Mouse (Mus musculus): ENCODE results near the gene Pld4. TPM values are rescaled to one million over a fixed set of nuclear protein-coding genes. Genes with fewer than 3 reads are reported as not detected.

Pld4 gene
- polyA plus RNA-seq, 1 experiment from 2014 or later, result 4.0 TPM

DNA sequence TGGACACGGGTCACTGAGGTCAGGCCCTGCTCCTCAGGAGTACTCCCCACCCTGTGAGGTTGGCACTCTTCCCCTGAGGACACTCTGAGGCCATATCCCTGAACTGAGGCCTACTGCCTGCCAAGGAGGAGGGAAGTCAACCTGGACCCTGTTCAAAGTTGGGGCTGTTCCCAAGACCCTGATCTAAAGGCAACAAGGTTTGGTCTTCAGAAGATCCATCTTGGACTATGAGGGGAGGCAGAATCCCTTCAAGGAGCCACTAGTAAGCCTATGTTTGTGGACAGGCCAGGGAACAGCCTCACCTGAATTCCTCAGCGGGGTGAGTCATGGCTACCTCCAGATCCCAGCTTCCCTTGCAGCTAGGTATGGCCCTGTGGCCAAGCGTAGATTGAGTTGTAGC, 984 bp upstream of the Pld4 start:
- no peak for ATAC-seq
- H3K4me2 ChIP-seq (ENCODE audit: low read length), result no peak overlapping the region
- WGBS, result 89% methylated on average over 3 of the region's 3 CpGs

DNA sequence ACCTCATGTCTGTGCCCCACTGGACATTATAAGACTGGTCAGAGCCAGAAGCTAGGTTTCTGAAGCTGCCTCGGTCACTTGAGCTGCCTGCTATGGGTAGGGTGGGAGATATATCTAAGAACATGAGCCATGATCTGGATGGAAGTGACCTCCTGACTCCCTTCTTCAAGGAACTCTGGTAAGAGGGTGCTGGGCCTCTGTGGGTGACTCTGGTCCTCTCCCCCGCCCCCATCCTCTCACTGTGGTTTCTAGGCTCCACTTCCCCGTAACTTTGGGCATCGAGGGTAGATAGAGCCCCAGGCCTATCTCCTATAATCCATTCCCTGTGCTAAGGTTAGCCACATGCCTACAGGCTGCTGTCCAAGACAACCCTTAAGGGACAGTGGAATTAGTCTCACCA, 956 bp downstream of the Pld4 start:
- Histone ChIP-seq H3K27ac (ENCODE audit: low read length) (no peak overlapping the region), H3K27me3 (replicated peaks; ENCODE audit: control insufficient read depth, insufficient read depth, low read length) (no peaks in the 10 kb centered on the region), H3K36me3 (ENCODE audit: control insufficient read depth, insufficient read depth) (no peaks in the 10 kb centered on the region), H3K9me3 (ENCODE audit: control insufficient read depth, low read length) (no peaks in the 10 kb centered on the region), H3K4me2 (ENCODE audit: low read length) (no peak overlapping the region), H3K9ac (replicated peaks; ENCODE audit: low read depth, low read length) (no peak overlapping the region), H3K4me1 (replicated peaks; ENCODE audit: control insufficient read depth, insufficient read depth, low read length) (no peaks in the 10 kb centered on the region), H3K4me3 (replicated peaks; ENCODE audit: low read length) (no peak overlapping the region)
- ATAC-seq, result no peak
- WGBS, result 86% methylated on average over 4 of the region's 4 CpGs

More for the DNA sequence above, 984 bp upstream of the Pld4 start:
- no peak overlapping the region for H3K4me3 ChIP-seq (replicated peaks; ENCODE audit: low read length)
- no peaks in the 10 kb centered on the region for H3K4me1 ChIP-seq (replicated peaks; ENCODE audit: control insufficient read depth, insufficient read depth, low read length)
- no peaks in the 10 kb centered on the region for H3K9me3 ChIP-seq (ENCODE audit: control insufficient read depth, low read length)
- no peak overlapping the region for H3K9ac ChIP-seq (replicated peaks; ENCODE audit: low read depth, low read length)
- no peaks in the 10 kb centered on the region for H3K27me3 ChIP-seq (replicated peaks; ENCODE audit: control insufficient read depth, insufficient read depth, low read length)
- no peaks in the 10 kb centered on the region for H3K36me3 ChIP-seq (ENCODE audit: control insufficient read depth, insufficient read depth)
- H3K27ac ChIP-seq (ENCODE audit: low read length), result no peak overlapping the region

DNA sequence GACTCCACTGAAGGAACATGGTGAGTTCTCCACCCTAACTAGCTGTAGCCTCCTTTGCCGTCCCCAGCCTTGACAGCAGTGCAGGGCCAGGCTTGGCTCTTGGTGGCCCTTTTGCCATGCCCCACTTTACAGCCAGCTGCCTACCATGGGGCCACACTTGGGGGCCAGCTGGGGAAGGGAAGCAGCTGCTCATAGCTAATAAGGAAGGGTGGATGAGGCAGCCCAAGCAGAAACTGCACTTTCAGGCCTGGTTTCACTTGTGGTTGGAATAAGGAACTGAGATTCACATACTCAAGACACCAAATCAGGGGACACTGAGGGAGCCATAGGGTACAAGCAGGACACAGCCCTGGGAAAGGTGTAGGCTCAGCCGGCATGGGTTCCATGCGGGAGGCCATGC, 1.6 kb downstream of the Pld4 start:
- 98% methylated on average over 3 of the region's 3 CpGs for WGBS
- no peak for ATAC-seq
- no peaks in the 10 kb centered on the region for H3K36me3 ChIP-seq (ENCODE audit: control insufficient read depth, insufficient read depth)
- H3K4me3 ChIP-seq (replicated peaks; ENCODE audit: low read length), result no peak overlapping the region
- H3K4me1 ChIP-seq (replicated peaks; ENCODE audit: control insufficient read depth, insufficient read depth, low read length), result 0 out of 2 replicates have a peak, but pooled peaks cover under 1% of the 10 kb centered on the region
- no peak overlapping the region for H3K9ac ChIP-seq (replicated peaks; ENCODE audit: low read depth, low read length)
- no peak overlapping the region for H3K27ac ChIP-seq (ENCODE audit: low read length)
- H3K27me3 ChIP-seq (replicated peaks; ENCODE audit: control insufficient read depth, insufficient read depth, low read length), result no peaks in the 10 kb centered on the region
- no peak overlapping the region for H3K4me2 ChIP-seq (ENCODE audit: low read length)
- H3K9me3 ChIP-seq (ENCODE audit: control insufficient read depth, low read length), result no peaks in the 10 kb centered on the region

DNA sequence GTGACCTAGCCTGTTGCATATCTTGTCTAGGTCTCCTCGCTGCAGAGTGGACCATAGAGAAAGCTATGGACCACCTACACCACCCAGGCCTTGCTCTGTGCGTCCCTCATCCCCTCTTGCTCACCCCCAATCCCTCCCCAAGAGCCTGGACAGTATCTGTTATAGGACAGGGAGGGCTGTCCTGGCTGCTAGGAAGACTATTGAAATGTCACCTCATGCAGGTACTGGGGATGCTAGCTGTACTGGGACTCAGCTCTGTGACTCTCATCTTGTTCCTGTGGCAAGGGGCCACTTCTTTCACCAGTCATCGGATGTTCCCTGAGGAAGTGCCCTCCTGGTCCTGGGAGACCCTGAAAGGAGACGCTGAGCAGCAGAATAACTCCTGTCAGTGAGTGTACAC, 2.7 kb downstream of the Pld4 start:
- 0 out of 2 replicates have a peak, but pooled peaks cover 2% of the 10 kb centered on the region for H3K4me1 ChIP-seq (replicated peaks; ENCODE audit: control insufficient read depth, insufficient read depth, low read length)
- H3K9me3 ChIP-seq (ENCODE audit: control insufficient read depth, low read length), result no peaks in the 10 kb centered on the region
- no peak overlapping the region for H3K9ac ChIP-seq (replicated peaks; ENCODE audit: low read depth, low read length)
- no peak for ATAC-seq
- H3K27me3 ChIP-seq (replicated peaks; ENCODE audit: control insufficient read depth, insufficient read depth, low read length), result no peaks in the 10 kb centered on the region
- WGBS, result 75% methylated on average over 4 of the region's 4 CpGs
- no peaks in the 10 kb centered on the region for H3K36me3 ChIP-seq (ENCODE audit: control insufficient read depth, insufficient read depth)
- no peak overlapping the region for H3K27ac ChIP-seq (ENCODE audit: low read length)
- no peak overlapping the region for H3K4me2 ChIP-seq (ENCODE audit: low read length)
- no peak overlapping the region for H3K4me3 ChIP-seq (replicated peaks; ENCODE audit: low read length)

DNA sequence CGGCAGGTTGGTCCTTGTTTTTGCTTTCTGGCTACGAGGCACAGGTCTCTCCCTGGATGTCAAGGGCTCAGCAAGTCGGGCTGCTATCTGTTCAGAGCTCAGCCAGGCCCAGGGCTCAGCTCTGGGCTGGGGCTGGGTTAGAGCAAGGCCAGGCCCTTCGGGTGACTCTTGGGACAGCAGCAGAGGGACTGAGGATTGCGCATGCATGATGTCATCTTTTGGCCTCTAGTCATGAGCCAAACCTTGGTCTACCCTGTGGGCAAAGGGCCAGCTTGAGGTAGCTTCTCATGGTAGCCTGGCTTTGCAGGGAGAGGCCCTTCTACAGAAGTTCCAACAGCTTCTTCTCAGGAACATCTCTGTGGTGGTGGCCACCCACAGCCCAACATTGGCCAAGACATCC, 3.7 kb downstream of the Pld4 start:
- Histone ChIP-seq H3K27ac (ENCODE audit: low read length) (no peak overlapping the region), H3K4me3 (replicated peaks; ENCODE audit: low read length) (no peak overlapping the region), H3K4me1 (replicated peaks; ENCODE audit: control insufficient read depth, insufficient read depth, low read length) (0 out of 2 replicates have a peak, but pooled peaks cover 2% of the 10 kb centered on the region), H3K4me2 (ENCODE audit: low read length) (no peak overlapping the region), H3K9me3 (ENCODE audit: control insufficient read depth, low read length) (no peaks in the 10 kb centered on the region), H3K36me3 (ENCODE audit: control insufficient read depth, insufficient read depth) (no peaks in the 10 kb centered on the region), H3K27me3 (replicated peaks; ENCODE audit: control insufficient read depth, insufficient read depth, low read length) (no peaks in the 10 kb centered on the region), H3K9ac (replicated peaks; ENCODE audit: low read depth, low read length) (no peak overlapping the region)
- WGBS, result 82% methylated on average over 5 of the region's 5 CpGs
- no peak for ATAC-seq

DNA sequence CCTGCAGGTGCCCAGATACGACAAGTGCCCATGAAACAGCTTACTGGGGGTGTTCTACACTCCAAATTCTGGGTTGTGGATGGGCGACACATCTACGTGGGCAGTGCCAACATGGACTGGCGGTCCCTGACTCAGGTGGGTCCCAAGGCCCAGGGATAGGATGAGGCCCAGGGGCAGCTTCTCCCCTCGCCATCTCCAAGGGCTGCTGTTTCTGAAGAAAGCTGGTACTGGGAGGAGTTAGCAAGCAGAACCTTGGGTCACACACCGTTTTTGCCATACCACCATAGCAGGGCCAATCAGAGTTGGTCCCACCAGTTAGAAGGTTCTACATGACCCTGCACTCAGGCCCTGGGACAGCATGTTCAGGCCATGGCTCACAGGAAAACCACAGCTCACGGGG, 4.5 kb downstream of the Pld4 start:
- no peak overlapping the region for H3K27ac ChIP-seq (ENCODE audit: low read length)
- H3K4me2 ChIP-seq (ENCODE audit: low read length), result no peak overlapping the region
- H3K4me3 ChIP-seq (replicated peaks; ENCODE audit: low read length), result no peak overlapping the region
- no peak overlapping the region for H3K9ac ChIP-seq (replicated peaks; ENCODE audit: low read depth, low read length)
- no peak for ATAC-seq
- WGBS, result 92% methylated on average over 7 of the region's 7 CpGs
- H3K27me3 ChIP-seq (replicated peaks; ENCODE audit: control insufficient read depth, insufficient read depth, low read length), result no peaks in the 10 kb centered on the region
- no peaks in the 10 kb centered on the region for H3K9me3 ChIP-seq (ENCODE audit: control insufficient read depth, low read length)
- H3K36me3 ChIP-seq (ENCODE audit: control insufficient read depth, insufficient read depth), result no peaks in the 10 kb centered on the region
- 0 out of 2 replicates have a peak, but pooled peaks cover 2% of the 10 kb centered on the region for H3K4me1 ChIP-seq (replicated peaks; ENCODE audit: control insufficient read depth, insufficient read depth, low read length)

DNA sequence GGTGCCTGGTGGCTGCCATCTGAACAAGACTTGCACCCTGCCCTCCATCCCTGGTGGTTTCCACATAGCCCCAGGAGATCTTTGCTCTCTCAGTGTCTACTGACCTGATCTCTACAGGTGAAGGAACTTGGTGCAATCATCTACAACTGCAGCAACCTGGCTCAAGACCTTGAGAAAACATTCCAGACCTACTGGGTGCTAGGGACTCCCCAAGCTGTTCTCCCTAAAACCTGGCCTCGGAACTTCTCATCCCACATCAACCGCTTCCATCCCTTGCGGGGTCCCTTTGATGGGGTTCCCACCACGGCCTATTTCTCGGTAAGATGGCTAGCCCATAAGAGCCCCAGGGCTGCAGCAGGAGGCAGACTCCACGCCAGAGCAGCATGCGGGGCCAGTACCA, 6.1 kb downstream of the Pld4 start:
- Histone ChIP-seq H3K4me2 (ENCODE audit: low read length) (no peak overlapping the region), H3K4me1 (replicated peaks; ENCODE audit: control insufficient read depth, insufficient read depth, low read length) (0 out of 2 replicates have a peak, but pooled peaks cover 2% of the 10 kb centered on the region), H3K9me3 (ENCODE audit: control insufficient read depth, low read length) (no peaks in the 10 kb centered on the region), H3K9ac (replicated peaks; ENCODE audit: low read depth, low read length) (no peak overlapping the region), H3K27ac (ENCODE audit: low read length) (no peak overlapping the region), H3K4me3 (replicated peaks; ENCODE audit: low read length) (no peak overlapping the region), H3K27me3 (replicated peaks; ENCODE audit: control insufficient read depth, insufficient read depth, low read length) (no peaks in the 10 kb centered on the region), H3K36me3 (ENCODE audit: control insufficient read depth, insufficient read depth) (no peaks in the 10 kb centered on the region)
- 91% methylated on average over 7 of the region's 7 CpGs for WGBS
- ATAC-seq, result no peak

DNA sequence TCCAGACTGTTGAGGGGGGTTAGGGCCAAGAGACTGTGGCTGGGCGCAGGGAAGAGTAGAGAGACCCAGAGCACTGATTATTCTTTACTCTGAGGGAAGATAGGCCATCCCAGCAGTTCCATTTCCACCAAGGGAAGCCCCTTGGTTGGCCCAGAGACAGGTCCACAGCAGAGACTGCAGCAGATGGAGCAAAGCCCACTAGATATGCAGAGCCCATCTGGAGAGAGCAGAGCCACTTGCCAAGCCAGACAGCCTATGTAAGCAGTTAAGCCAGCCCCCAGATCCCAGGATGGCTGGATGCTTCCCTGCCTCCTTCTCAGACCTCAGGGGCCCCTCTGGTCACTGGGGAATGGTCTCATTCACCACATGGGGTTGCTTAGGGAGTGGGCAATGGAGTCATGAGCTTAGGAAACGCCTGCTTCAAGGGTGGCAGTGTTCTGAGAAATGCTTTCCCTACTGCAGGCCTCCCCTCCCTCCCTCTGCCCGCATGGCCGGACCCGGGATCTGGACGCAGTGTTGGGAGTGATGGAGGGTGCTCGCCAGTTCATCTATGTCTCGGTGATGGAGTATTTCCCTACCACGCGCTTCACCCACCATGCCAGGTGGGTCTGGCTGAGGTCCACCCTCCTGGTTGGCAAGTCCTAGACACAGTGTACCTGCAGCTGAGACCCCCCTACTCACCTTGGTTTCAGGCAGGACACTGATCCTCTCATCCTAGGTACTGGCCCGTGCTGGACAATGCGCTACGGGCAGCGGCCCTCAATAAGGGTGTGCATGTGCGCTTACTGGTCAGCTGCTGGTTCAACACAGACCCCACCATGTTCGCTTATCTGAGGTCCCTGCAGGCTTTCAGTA, 6.8 kb downstream of the Pld4 start:
- H3K27me3 ChIP-seq (replicated peaks; ENCODE audit: control insufficient read depth, insufficient read depth, low read length), result no peaks in the 10 kb centered on the region
- H3K9me3 ChIP-seq (ENCODE audit: control insufficient read depth, low read length), result no peaks in the 10 kb centered on the region
- H3K36me3 ChIP-seq (ENCODE audit: control insufficient read depth, insufficient read depth), result no peaks in the 10 kb centered on the region
- no peak overlapping the region for H3K4me2 ChIP-seq (ENCODE audit: low read length)
- no peak overlapping the region for H3K9ac ChIP-seq (replicated peaks; ENCODE audit: low read depth, low read length)
- 0 out of 2 replicates have a peak, but pooled peaks cover 2% of the 10 kb centered on the region for H3K4me1 ChIP-seq (replicated peaks; ENCODE audit: control insufficient read depth, insufficient read depth, low read length)
- WGBS, result 89% methylated on average over 16 of the region's 16 CpGs
- no peak overlapping the region for H3K27ac ChIP-seq (ENCODE audit: low read length)
- no peak for ATAC-seq
- H3K4me3 ChIP-seq (replicated peaks; ENCODE audit: low read length), result no peak overlapping the region

DNA sequence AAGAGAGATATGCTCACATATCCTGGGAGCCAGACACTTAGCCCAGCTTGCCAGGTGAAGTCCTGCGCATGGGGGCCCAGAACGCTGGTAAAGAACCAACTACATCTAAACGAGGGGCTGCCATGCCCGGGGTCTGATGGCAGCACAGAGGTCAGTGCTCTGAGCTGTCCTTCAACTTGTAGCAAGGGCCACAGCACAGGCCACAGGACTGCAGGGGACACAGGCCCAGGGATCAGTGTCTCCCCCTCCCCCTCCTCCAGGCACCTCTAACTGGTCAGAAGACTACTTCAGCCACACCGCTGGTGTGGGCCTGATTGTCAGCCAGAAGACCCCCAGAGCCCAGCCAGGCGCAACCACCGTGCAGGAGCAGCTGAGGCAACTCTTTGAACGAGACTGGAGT, 7.7 kb downstream of the Pld4 start:
- no peak overlapping the region for H3K4me3 ChIP-seq (replicated peaks; ENCODE audit: low read length)
- no peak overlapping the region for H3K27ac ChIP-seq (ENCODE audit: low read length)
- H3K27me3 ChIP-seq (replicated peaks; ENCODE audit: control insufficient read depth, insufficient read depth, low read length), result no peaks in the 10 kb centered on the region
- WGBS, result 90% methylated on average over 8 of the region's 8 CpGs
- H3K9me3 ChIP-seq (ENCODE audit: control insufficient read depth, low read length), result no peaks in the 10 kb centered on the region
- no peaks in the 10 kb centered on the region for H3K36me3 ChIP-seq (ENCODE audit: control insufficient read depth, insufficient read depth)
- H3K4me2 ChIP-seq (ENCODE audit: low read length), result no peak overlapping the region
- no peak overlapping the region for H3K9ac ChIP-seq (replicated peaks; ENCODE audit: low read depth, low read length)
- ATAC-seq, result no peak
- 0 out of 2 replicates have a peak, but pooled peaks cover 2% of the 10 kb centered on the region for H3K4me1 ChIP-seq (replicated peaks; ENCODE audit: control insufficient read depth, insufficient read depth, low read length)
